Mouse (Mus musculus) C2C12 (cell line): ENCODE data around the gene Gm38431. TPM values are rescaled to one million over a fixed set of nuclear protein-coding genes. Genes with fewer than 3 reads are reported as not detected.

ENCODE experiments used
- H3K27me3 ChIP-seq: one replicate; pipeline ENCODE4 v1.6.1; 2011; ENCODE audit not compliant: control insufficient read depth, insufficient read depth, insufficient read length
- H3K36me3 ChIP-seq: one replicate; pipeline ENCODE4 v1.6.1; 2011; ENCODE audit not compliant: control insufficient read depth, insufficient read depth
- H3K4me3 ChIP-seq: one replicate; pipeline ENCODE4 v1.5.1; 2011; ENCODE audit warnings: mild to moderate bottlenecking, control low read depth; ENCODE audit not compliant: poor library complexity, insufficient read depth, severe bottlenecking
- H3K79me2 ChIP-seq: one replicate; pipeline ENCODE4 v1.6.1; 2011; ENCODE audit not compliant: control insufficient read depth, insufficient read depth
- H3K79me3 ChIP-seq: one replicate; pipeline ENCODE4 v1.6.1; 2011; ENCODE audit warnings: low read depth, control low read depth
- H3ac ChIP-seq: one replicate; pipeline ENCODE3; 2011; ENCODE audit warnings: low read depth; ENCODE audit not compliant: control insufficient read depth, insufficient read length
- CEBPB ChIP-seq: IDR thresholded peaks from one replicate; pipeline ENCODE4 v1.6.1; 2011; ENCODE audit warnings: low read depth, mild to moderate bottlenecking, control low read depth, moderate library complexity
- CTCF ChIP-seq: IDR thresholded peaks from one replicate; pipeline ENCODE4 v1.5.1; 2011; ENCODE audit not compliant: control insufficient read depth, insufficient read depth, insufficient read length
- FOSL1 ChIP-seq: IDR thresholded peaks from one replicate; pipeline ENCODE4 v1.8.0; 2011; ENCODE audit warnings: mild to moderate bottlenecking, low read length; ENCODE audit not compliant: poor library complexity, insufficient read depth, severe bottlenecking
- MAX ChIP-seq: IDR thresholded peaks from one replicate; pipeline ENCODE4 v1.6.1; 2011; ENCODE audit warnings: mild to moderate bottlenecking, control low read depth
- MYOD1 ChIP-seq: IDR thresholded peaks from one replicate; pipeline ENCODE4 v1.6.1; 2011; ENCODE audit warnings: low read depth; ENCODE audit not compliant: control insufficient read depth, insufficient read length
- MYOG ChIP-seq: IDR thresholded peaks from one replicate; pipeline ENCODE4 v1.6.1; 2011; ENCODE audit not compliant: control insufficient read depth, insufficient read length; ENCODE audit errors: extremely low read depth
- USF1 ChIP-seq: IDR thresholded peaks from one replicate; pipeline ENCODE4 v1.6.1; 2011; ENCODE audit warnings: low read depth, mild to moderate bottlenecking, control low read depth, moderate library complexity
- polyA plus RNA-seq: library from polyadenylated mRNA; unstranded; fragments of >200 nt; fragmentation: generic; extraction: Trizol; gene quantifications from one replicate; pipeline ENCODE4 v1.2.1, GENCODE M21; 2012; ENCODE audit warnings: missing spikeins

The Gm38431 gene
- polyA plus RNA-seq, 1 experiment, result 1.3 TPM

- TF ChIP-seq CEBPB (no peak), MAX (no peak), USF1 (peak; percentile 31), FOSL1 (no peak), CTCF (peak; percentile 12), MYOG (no peak), MYOD1 (no peak)
- no peaks in the 10 kb centered on the region for H3K79me2 ChIP-seq
- peaks cover 5% of the 10 kb centered on the region for H3K27me3 ChIP-seq
- H3K79me3 ChIP-seq, result no peaks in the 10 kb centered on the region
- H3ac ChIP-seq, result peak overlapping the region; percentile 52
- no peaks in the 10 kb centered on the region for H3K36me3 ChIP-seq
- H3K4me3 ChIP-seq, result peak overlapping the region; percentile 26
Measured at GRCm38 (mm10) chr9:21030781-21031250, 61.0 kb downstream of the Gm38431 start.

- H3K36me3 ChIP-seq, result no peaks in the 10 kb centered on the region
- no peaks in the 10 kb centered on the region for H3K79me2 ChIP-seq
- H3K79me3 ChIP-seq, result no peaks in the 10 kb centered on the region
- H3K4me3 ChIP-seq, result no peak overlapping the region
- H3K27me3 ChIP-seq, result no peaks in the 10 kb centered on the region
- no peak for TF ChIP-seq MYOG
- TF ChIP-seq MYOD1, result no peak
- no peak for TF ChIP-seq CEBPB
- TF ChIP-seq CTCF, result no peak
- no peak for TF ChIP-seq USF1
- no peak for TF ChIP-seq MAX
- TF ChIP-seq FOSL1, result no peak
- no peak overlapping the region for H3ac ChIP-seq
Measured at GRCm38 (mm10) chr9:21030055-21030600, 61.7 kb downstream of the Gm38431 start.

- H3K79me3 ChIP-seq, result no peaks in the 10 kb centered on the region
- no peaks in the 10 kb centered on the region for H3K27me3 ChIP-seq
- no peak within 1 kb of the TSS for H3K4me3 ChIP-seq
- no peaks in the 10 kb centered on the region for H3K79me2 ChIP-seq
- H3ac ChIP-seq, result peak within 1 kb of the TSS; percentile 60
- H3K36me3 ChIP-seq, result no peaks in the 10 kb centered on the region
- TF ChIP-seq CEBPB, result no peak
- TF ChIP-seq CTCF, result peak; percentile 92
Measured at GRCm38 (mm10) chr9:21029291-21030054, 62.3 kb downstream of the Gm38431 start, which contains the start of gene Icam4. Gene Icam4, plus strand, starts transcription at chr9:21029373.

DNA sequence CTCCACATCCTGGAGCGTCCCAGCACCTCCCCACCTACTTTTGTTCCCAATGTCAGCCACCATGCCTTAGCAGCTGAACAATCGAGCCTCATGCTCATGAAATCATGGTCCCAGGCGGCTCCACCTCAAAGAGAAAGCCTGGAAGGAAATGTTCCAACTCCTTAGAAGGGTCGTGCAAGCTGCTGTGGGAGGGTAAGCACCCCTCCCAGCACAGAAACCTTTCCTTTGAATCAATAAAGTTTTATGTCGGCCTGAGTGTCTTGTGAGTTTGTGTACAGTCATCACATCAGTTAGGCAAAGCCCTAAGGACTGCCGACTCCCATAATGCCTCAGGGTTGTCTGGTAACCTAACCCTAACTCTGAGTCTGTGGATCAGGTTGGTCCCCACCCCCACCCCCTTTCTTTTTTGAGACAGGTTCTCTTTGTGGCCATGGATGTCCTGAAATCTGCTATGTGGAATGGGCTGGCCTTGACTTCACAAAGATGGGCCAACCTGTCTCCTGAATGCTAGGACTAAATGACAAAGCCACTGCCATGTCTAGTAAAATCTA is 63.2 kb downstream of the Gm38431 start:
- TF ChIP-seq CEBPB, result no peak
- no peak for TF ChIP-seq FOSL1
- TF ChIP-seq CTCF, result no peak
- no peak for TF ChIP-seq USF1
- TF ChIP-seq MAX, result no peak
- TF ChIP-seq MYOD1, result no peak
- no peak for TF ChIP-seq MYOG
- no peaks in the 10 kb centered on the region for H3K79me2 ChIP-seq
- H3K4me3 ChIP-seq, result no peak overlapping the region
- H3K27me3 ChIP-seq, result no peaks in the 10 kb centered on the region
- no peak overlapping the region for H3ac ChIP-seq
- H3K36me3 ChIP-seq, result no peaks in the 10 kb centered on the region
- no peaks in the 10 kb centered on the region for H3K79me3 ChIP-seq

GRCm38 (mm10) chr9:21027774-21028290 is 64.0 kb downstream of the Gm38431 start:
- Histone ChIP-seq H3K27me3 (no peaks in the 10 kb centered on the region), H3K4me3 (no peak overlapping the region), H3K79me2 (no peaks in the 10 kb centered on the region), H3K36me3 (no peaks in the 10 kb centered on the region), H3ac (no peak overlapping the region), H3K79me3 (no peaks in the 10 kb centered on the region)
- TF ChIP-seq USF1 (no peak), MYOD1 (peak; percentile 52), MYOG (no peak)

DNA sequence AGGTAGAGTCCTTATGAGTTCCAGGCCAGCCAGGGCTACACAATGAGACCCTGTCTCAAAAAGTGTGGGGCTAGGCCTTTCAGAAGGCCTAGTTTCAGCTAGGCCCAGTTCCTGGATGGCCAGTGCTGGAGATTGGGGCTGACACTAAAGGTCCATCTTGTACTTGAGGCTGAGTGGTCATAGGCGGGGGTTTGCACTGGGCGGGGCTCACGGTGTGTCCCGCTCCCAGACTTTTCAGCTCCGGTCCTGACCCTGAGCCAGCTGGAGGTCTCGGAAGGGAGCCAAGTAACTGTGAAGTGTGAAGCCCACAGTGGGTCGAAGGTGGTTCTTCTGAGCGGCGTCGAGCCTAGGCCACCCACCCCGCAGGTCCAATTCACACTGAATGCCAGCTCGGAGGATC is 64.9 kb downstream of the Gm38431 start:
- Histone ChIP-seq H3K4me3 (no peak overlapping the region), H3ac (no peak overlapping the region), H3K79me2 (no peaks in the 10 kb centered on the region), H3K36me3 (no peaks in the 10 kb centered on the region), H3K27me3 (no peaks in the 10 kb centered on the region), H3K79me3 (no peaks in the 10 kb centered on the region)
- TF ChIP-seq MYOG (no peak), CTCF (no peak), CEBPB (no peak), MYOD1 (no peak), FOSL1 (no peak), MAX (no peak), USF1 (no peak)
